Mouse (Mus musculus): Measurements from ENCODE around the gene Cacna1c.

The Cacna1c gene

GRCm38 (mm10) chr6:119057076-119057479, 139.1 kb downstream of the Cacna1c start:
- no peak for DNase-seq (ENCODE audit: low spot score in 2 of 2)

GRCm38 (mm10) chr6:119052801-119053200, 143.4 kb downstream of the Cacna1c start:
- DNase-seq (ENCODE audit: low spot score in 2 of 2) = no peak

- DNase-seq (ENCODE audit: low spot score in 2 of 2) = no peak
Observed at GRCm38 (mm10) chr6:119052366-119052765, 143.9 kb downstream of the Cacna1c start.

GRCm38 (mm10) chr6:119051721-119052120, 144.5 kb downstream of the Cacna1c start:
- DNase-seq (ENCODE audit: low spot score in 2 of 2) = peak in 1 of 2 experiments; percentile 11

GRCm38 (mm10) chr6:119047340-119047739, 148.9 kb downstream of the Cacna1c start:
- DNase-seq (ENCODE audit: low spot score in 2 of 2) = no peak

GRCm38 (mm10) chr6:119045498-119045897, 150.7 kb downstream of the Cacna1c start:
- no peak for DNase-seq (ENCODE audit: low spot score in 2 of 2)

- DNase-seq (ENCODE audit: low spot score in 2 of 2) = no peak
Observed at GRCm38 (mm10) chr6:119044148-119044547, 152.1 kb downstream of the Cacna1c start.

- no peak for DNase-seq (ENCODE audit: low spot score in 2 of 2)
Observed at GRCm38 (mm10) chr6:119042803-119043202, 153.4 kb downstream of the Cacna1c start.

- no peak for DNase-seq (ENCODE audit: low spot score in 2 of 2)
Observed at GRCm38 (mm10) chr6:119040961-119041360, 155.3 kb downstream of the Cacna1c start.

GRCm38 (mm10) chr6:119039815-119040214, 156.4 kb downstream of the Cacna1c start:
- no peak for DNase-seq (ENCODE audit: low spot score in 2 of 2)

- no peak for DNase-seq (ENCODE audit: low spot score in 2 of 2)
Observed at GRCm38 (mm10) chr6:119039293-119039692, 156.9 kb downstream of the Cacna1c start.

- DNase-seq (ENCODE audit: low spot score in 2 of 2) = no peak
Observed at GRCm38 (mm10) chr6:119037815-119038214, 158.4 kb downstream of the Cacna1c start.

GRCm38 (mm10) chr6:119037047-119037446, 159.2 kb downstream of the Cacna1c start:
- DNase-seq (ENCODE audit: low spot score in 2 of 2) = no peak

GRCm38 (mm10) chr6:119035361-119035760, 160.9 kb downstream of the Cacna1c start:
- no peak for DNase-seq (ENCODE audit: low spot score in 2 of 2)

GRCm38 (mm10) chr6:119034947-119035346, 161.3 kb downstream of the Cacna1c start:
- DNase-seq (ENCODE audit: low spot score in 2 of 2) = no peak

GRCm38 (mm10) chr6:119027880-119028279, 168.3 kb downstream of the Cacna1c start:
- no peak for DNase-seq (ENCODE audit: low spot score in 2 of 2)

- DNase-seq (ENCODE audit: low spot score in 2 of 2) = no peak
Observed at GRCm38 (mm10) chr6:119022850-119023249, 173.4 kb downstream of the Cacna1c start.

- no peak for DNase-seq (ENCODE audit: low spot score in 2 of 2)
Observed at GRCm38 (mm10) chr6:119021226-119021625, 175.0 kb downstream of the Cacna1c start.

- peak; percentile 18 to 46 for DNase-seq (ENCODE audit: low spot score in 2 of 2)
Observed at GRCm38 (mm10) chr6:119018956-119019355, 177.3 kb downstream of the Cacna1c start.

- no peak for DNase-seq (ENCODE audit: low spot score in 2 of 2)
Observed at GRCm38 (mm10) chr6:119018256-119018655, 178.0 kb downstream of the Cacna1c start.

- no peak for DNase-seq (ENCODE audit: low spot score in 2 of 2)
Observed at GRCm38 (mm10) chr6:119017498-119017897, 178.7 kb downstream of the Cacna1c start.

GRCm38 (mm10) chr6:119015346-119015745, 180.9 kb downstream of the Cacna1c start:
- DNase-seq (ENCODE audit: low spot score in 2 of 2) = no peak

GRCm38 (mm10) chr6:119013168-119014098, 182.8 kb downstream of the Cacna1c start:
- DNase-seq (ENCODE audit: low spot score in 2 of 2) = no peak

All from urinary bladder, postnatal 36 days (tissue).